Mouse (Mus musculus): ENCODE results near the gene Abi3.

The Abi3 gene

GRCm38 (mm10) chr11:95838999-95839868 is 3.0 kb downstream of the Abi3 start:
- DNase-seq = no peak

GRCm38 (mm10) chr11:95838598-95838997 is 3.7 kb downstream of the Abi3 start:
- no peak for DNase-seq

- no peak for DNase-seq
Observed at GRCm38 (mm10) chr11:95837059-95837458, 5.2 kb downstream of the Abi3 start, which contains the start of gene Gngt2. Gene Gngt2, plus strand, starts transcription at chr11:95837216.

GRCm38 (mm10) chr11:95836433-95836832 is 5.8 kb downstream of the Abi3 start:
- no peak for DNase-seq

- no peak for DNase-seq
Observed at GRCm38 (mm10) chr11:95835832-95836231, 6.4 kb downstream of the Abi3 start.

- DNase-seq = peak; percentile 60 to 61
Observed at GRCm38 (mm10) chr11:95834742-95835710, 7.2 kb downstream of the Abi3 start.

GRCm38 (mm10) chr11:95834143-95834667 is 8.1 kb downstream of the Abi3 start:
- peak; percentile 75 to 76 for DNase-seq

- DNase-seq = peak; percentile 25 to 26
Observed at GRCm38 (mm10) chr11:95833631-95834142, 8.6 kb downstream of the Abi3 start.

- no peak for DNase-seq
Observed at GRCm38 (mm10) chr11:95833006-95833570, 9.2 kb downstream of the Abi3 start.

GRCm38 (mm10) chr11:95832129-95833005 is 9.9 kb downstream of the Abi3 start:
- no peak for DNase-seq

- DNase-seq = no peak
Observed at GRCm38 (mm10) chr11:95831641-95832040, 10.6 kb downstream of the Abi3 start.

GRCm38 (mm10) chr11:95831276-95831619 is 11.0 kb downstream of the Abi3 start:
- DNase-seq = no peak

- peak; percentile 24 to 43 for DNase-seq
Observed at GRCm38 (mm10) chr11:95830411-95831275, 11.6 kb downstream of the Abi3 start.

- no peak for DNase-seq
Observed at GRCm38 (mm10) chr11:95829526-95830050, 12.7 kb downstream of the Abi3 start.

- DNase-seq = no peak
Observed at GRCm38 (mm10) chr11:95828181-95828964, 13.9 kb downstream of the Abi3 start.

GRCm38 (mm10) chr11:95827464-95828085 is 14.7 kb downstream of the Abi3 start:
- DNase-seq = peak; percentile 33 to 72

- no peak for DNase-seq
Observed at GRCm38 (mm10) chr11:95827168-95827447, 15.2 kb downstream of the Abi3 start.

- no peak for DNase-seq
Observed at GRCm38 (mm10) chr11:95826317-95827167, 15.7 kb downstream of the Abi3 start.

All from spleen, adult 18-20 months (tissue).